Comparison of ENCODE assay signal across 18 mouse cellular contexts in the genomic region with DNA sequence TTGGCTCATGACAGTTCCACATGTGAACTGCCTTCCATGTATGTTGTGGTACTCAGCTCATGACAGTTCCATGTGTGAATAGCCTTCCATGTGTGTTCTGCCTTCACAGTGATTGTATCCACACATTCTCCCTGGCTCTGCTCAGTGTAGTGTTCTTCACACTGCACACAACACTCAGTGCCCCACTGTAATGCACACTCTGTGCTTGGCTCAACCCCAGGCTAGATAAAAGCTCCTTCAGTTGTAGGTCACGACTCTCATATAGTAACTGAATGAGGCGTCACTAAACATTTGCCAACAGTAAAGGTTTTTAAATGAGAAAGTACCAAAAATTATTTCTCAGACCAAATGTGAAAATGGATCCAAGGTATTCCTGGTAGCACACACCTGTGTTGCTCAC.
"Had no signal": no experiment of that assay in that cellular context is flagged by ENCODE, and none has a peak within 500 bp of the region (broad histone marks: within the 10 kb centered on the region; RNA-seq: fewer than 3 reads in every experiment).

No protein-coding gene starts in this region.

- H3K27ac ChIP-seq: lung, embryonic 15.5 days; midbrain, embryonic 10.5 days; midbrain, embryonic 12.5 days; neural tube, embryonic 13.5 days; neural tube, embryonic 15.5 days had no signal

- H3K27me3 ChIP-seq: neural tube, embryonic 13.5 days had no signal

- H3K4me2 ChIP-seq: lung, embryonic 15.5 days; midbrain, embryonic 12.5 days; neural tube, embryonic 13.5 days; neural tube, embryonic 15.5 days had no signal

- H3K9ac ChIP-seq: lung, embryonic 15.5 days; midbrain, embryonic 12.5 days; neural tube, embryonic 13.5 days; neural tube, embryonic 15.5 days had no signal

- H3K4me3 ChIP-seq: lung, embryonic 15.5 days; midbrain, embryonic 10.5 days; midbrain, embryonic 12.5 days; myocyte; neural tube, embryonic 13.5 days; neural tube, embryonic 15.5 days had no signal

- H3K9me3 ChIP-seq: lung, embryonic 15.5 days; midbrain, embryonic 10.5 days; midbrain, embryonic 12.5 days; neural tube, embryonic 13.5 days; neural tube, embryonic 15.5 days had no signal

- DNase-seq: lung, adult 18-20 months; lung, postnatal 10 days; midbrain, embryonic 14.5 days; retina, postnatal 1 day; right cerebral cortex, adult 18-20 months; right cerebral cortex, postnatal 25 days; right cerebral cortex, postnatal 4 days; spleen, adult 18-20 months; thymus, adult 18-20 months; thymus, postnatal 14 days; thymus, postnatal 36 days had no signal

- ATAC-seq: midbrain, embryonic 16.5 days had no signal

- H3K36me3 ChIP-seq: lung, embryonic 15.5 days; midbrain, embryonic 10.5 days; midbrain, embryonic 12.5 days; neural tube, embryonic 13.5 days; neural tube, embryonic 15.5 days had no signal
